Mouse (Mus musculus) frontal cortex, adult (tissue): ENCODE measurements around the gene Ciao2b.
A peak's percentile ranks its signal among the peaks of the same experiment; 100 is the strongest.

Source experiments
- ATAC-seq: cut with Nextera tagmentation; 2 replicates; pipeline ENCODE4 v1.9.2; 2017; ENCODE audit warnings: mild to moderate bottlenecking, moderate library complexity, mixed read lengths; ENCODE audit not compliant: low TSS enrichment

Gene Ciao2b

GRCm38 (mm10) chr8:104620765-104621164 lies 21.0 kb downstream of the Ciao2b start:
- no peak for ATAC-seq

GRCm38 (mm10) chr8:104613119-104613518 lies 28.6 kb downstream of the Ciao2b start:
- no peak for ATAC-seq

DNA sequence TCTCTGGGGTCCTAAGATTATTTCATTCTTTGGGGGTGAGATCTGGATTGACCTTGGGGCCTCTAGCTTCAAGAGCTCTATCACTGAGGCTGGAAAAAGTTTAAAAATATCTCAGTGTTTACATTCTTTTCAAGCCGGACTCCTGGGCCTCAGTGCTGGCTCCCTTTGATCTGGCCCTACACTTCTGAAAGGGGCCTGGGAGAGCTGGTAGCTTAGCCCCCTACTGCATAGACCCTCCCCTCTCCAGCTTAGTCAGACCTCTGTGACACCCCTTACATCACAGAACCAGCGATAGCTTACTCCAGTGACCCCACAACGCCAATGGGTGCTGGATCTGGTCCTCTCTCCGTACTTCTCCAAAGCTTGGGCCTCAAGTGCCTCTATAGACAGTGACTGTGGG lies 30.2 kb downstream of the Ciao2b start:
- no peak for ATAC-seq

- ATAC-seq, result no peak
Observed at GRCm38 (mm10) chr8:104610185-104610766, 31.5 kb downstream of the Ciao2b start.

- ATAC-seq, result no peak
Observed at GRCm38 (mm10) chr8:104609222-104609621, 32.5 kb downstream of the Ciao2b start.

- ATAC-seq, result no peak
Observed at GRCm38 (mm10) chr8:104607944-104608343, 33.8 kb downstream of the Ciao2b start.

DNA sequence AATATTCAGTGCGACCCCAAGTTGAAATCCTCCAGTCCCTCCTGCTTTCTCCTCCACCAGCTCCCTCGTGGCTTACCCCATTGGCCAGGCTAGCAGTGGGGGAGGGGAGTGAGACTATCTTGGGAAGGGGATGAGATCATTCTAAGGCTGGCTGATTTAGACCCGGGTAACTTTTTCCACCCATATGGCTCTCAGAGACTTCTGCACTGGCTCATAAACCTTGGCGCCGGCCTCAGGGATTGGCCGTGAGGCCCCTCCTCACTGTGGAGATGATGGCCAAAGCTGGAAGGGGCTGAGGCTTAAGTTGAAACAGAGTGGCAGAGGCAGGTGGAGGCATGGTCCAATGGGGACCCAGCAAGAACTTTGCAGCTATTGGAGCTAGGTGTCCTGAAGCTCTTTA lies 35.4 kb downstream of the Ciao2b start:
- ATAC-seq, result no peak

- ATAC-seq, result no peak
Observed at GRCm38 (mm10) chr8:104603245-104603593, 38.5 kb downstream of the Ciao2b start.

- ATAC-seq, result peak; percentile 99
Observed at GRCm38 (mm10) chr8:104602468-104603244, 39.1 kb downstream of the Ciao2b start.

DNA sequence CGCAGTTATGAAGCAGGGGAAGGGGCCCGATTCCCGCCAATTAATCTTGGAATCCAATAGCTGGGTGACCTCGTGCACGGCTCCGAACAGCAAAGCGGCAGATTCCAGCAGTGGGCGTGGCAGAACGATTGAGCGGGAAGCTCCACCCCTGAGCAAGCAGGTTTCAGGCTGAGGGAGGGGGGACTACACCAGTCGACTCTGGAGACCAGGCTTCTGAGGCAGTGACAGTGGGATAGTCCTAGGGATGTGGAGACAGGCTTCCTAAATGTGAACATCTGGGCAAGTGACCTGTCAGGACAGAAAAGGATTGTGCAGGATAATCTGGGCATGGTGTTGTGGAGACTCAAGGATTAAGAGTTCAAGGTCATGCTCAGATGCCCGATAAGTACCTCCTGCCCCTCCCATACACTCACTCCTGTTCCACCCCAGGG lies 39.8 kb downstream of the Ciao2b start:
- no peak for ATAC-seq

- ATAC-seq, result no peak
Observed at GRCm38 (mm10) chr8:104601386-104601785, 40.4 kb downstream of the Ciao2b start.

- ATAC-seq, result no peak
Observed at GRCm38 (mm10) chr8:104598496-104598895, 43.3 kb downstream of the Ciao2b start.

DNA sequence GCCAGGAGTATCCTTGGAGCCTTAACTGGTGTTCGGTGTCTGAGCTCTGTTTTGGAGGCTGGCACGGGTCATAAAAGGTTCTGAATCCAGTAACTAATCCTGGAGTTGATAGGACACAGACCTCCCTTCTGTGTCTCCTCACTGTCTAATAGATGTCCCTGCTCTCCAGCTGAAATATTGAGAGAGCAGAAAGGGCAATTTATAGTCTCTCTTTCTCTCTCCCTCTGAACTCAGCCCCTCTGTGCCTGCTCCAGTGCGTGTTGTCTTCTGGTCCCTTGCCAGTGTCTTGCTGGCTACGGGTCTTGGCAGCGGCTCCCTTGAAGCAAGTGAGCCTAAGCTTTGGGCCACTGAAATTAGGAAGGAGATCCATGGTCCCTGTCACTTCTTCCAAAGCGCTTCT lies 44.1 kb downstream of the Ciao2b start:
- ATAC-seq, result no peak

- ATAC-seq, result no peak
Observed at GRCm38 (mm10) chr8:104595773-104596536, 45.8 kb downstream of the Ciao2b start.

DNA sequence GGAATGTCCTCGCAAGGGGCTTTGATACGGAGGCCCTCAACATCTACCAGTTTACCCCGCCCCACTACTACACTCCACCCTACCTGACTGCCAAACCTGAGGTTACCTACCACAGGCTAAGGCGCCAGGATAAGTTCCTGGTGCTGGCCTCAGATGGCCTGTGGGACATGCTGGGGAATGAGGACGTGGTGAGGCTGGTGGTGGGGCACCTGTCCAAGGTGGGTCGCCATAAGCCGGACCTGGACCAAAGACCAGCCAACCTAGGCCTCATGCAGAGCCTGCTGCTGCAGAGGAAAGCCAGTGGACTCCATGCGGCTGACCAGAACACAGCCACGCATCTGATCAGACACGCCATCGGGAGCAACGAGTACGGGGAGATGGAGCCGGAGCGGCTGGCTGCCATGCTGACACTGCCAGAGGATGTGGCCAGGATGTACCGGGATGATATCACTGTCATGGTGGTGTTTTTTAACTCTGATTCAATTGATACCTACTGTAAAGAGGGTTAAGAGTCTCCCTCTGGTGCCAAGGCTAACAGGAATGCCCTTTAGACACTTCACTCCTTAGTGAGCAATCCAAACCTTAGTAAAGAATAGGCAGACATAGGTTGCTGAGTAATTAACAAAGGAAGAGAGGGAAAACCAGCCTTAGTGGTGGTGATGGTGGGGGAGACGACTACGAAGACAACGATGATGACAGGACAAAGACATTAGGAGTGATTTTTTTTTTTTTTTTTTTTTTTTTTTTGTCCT lies 47.0 kb downstream of the Ciao2b start:
- ATAC-seq, result no peak

- ATAC-seq, result no peak
Observed at GRCm38 (mm10) chr8:104593536-104594325, 48.0 kb downstream of the Ciao2b start.

GRCm38 (mm10) chr8:104592566-104592965 lies 49.2 kb downstream of the Ciao2b start:
- no peak for ATAC-seq

GRCm38 (mm10) chr8:104591856-104592255 lies 49.9 kb downstream of the Ciao2b start:
- no peak for ATAC-seq

GRCm38 (mm10) chr8:104591133-104591834 lies 50.5 kb downstream of the Ciao2b start, which contains the start of gene Pdp2:
TSS of gene Pdp2 (plus strand) at chr8:104591451.
- peak; percentile 98 for ATAC-seq

DNA sequence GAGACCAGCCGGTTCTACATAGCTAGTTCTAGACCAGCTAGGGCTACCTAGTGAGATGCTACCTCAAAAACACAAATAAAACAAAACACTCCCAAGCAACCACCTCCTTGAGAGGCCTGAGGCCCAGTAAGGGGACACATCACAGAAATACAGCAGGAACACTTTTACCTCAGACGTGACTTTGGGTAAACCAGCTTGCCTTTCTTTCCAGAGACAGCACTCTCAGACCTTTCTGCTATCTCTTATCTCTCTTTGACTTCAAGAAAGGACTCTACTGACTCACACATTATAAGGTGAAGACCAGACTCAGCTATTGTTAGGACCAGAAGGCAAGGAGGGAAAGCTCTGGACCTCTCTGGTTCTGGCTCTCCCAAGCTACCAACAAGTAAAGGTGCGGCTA lies 51.5 kb downstream of the Ciao2b start:
- ATAC-seq, result no peak
